Mouse (Mus musculus) forebrain, embryonic 15.5 days (tissue): Measurements from ENCODE around the gene Ppm1a. TPM values are rescaled to one million over a fixed set of nuclear protein-coding genes. Genes with fewer than 3 reads are reported as not detected.
"Not testable (repeated sequence)": the region's sequence is repeated elsewhere in the genome, so short reads cannot be mapped to it uniquely, and the experiment has no call there.

Source experiments
- ATAC-seq: fragments of 200-750 bp; cut with Nextera tagmentation; replicated peaks from 2 replicates; pipeline ENCODE4 v1.8.0; 2017; ENCODE audit warnings: mild to moderate bottlenecking, moderate TSS enrichment, moderate library complexity
- H3K27ac ChIP-seq: fragments of 300-500 bp; sonication (generic); replicated peaks from 2 replicates; pipeline ENCODE4 v1.5.1; 2015; ENCODE audit warnings: mild to moderate bottlenecking, inconsistent platforms
- H3K27me3 ChIP-seq: fragments of 300-500 bp; sonication (generic); 2 replicates; pipeline ENCODE4 v1.6.1; 2015; ENCODE audit warnings: inconsistent platforms
- H3K36me3 ChIP-seq: fragments of 300-500 bp; sonication (generic); 2 replicates; pipeline ENCODE4 v1.6.1; 2015; ENCODE audit warnings: mild to moderate bottlenecking, inconsistent platforms
- H3K4me1 ChIP-seq: fragments of 300-500 bp; sonication (generic); 2 replicates; pipeline ENCODE4 v1.6.1; 2015; ENCODE audit warnings: inconsistent platforms
- H3K4me2 ChIP-seq: fragments of 300-500 bp; sonication (generic); replicated peaks from 2 replicates; pipeline ENCODE4 v1.6.1; 2015; ENCODE audit warnings: mild to moderate bottlenecking, inconsistent platforms
- H3K4me3 ChIP-seq: fragments of 300-500 bp; sonication (generic); 2 replicates; pipeline ENCODE4 v1.5.1; 2015; ENCODE audit warnings: mild to moderate bottlenecking, inconsistent platforms
- H3K9ac ChIP-seq: fragments of 300-500 bp; sonication (generic); replicated peaks from 2 replicates; pipeline ENCODE4 v1.6.1; 2015; ENCODE audit warnings: mild to moderate bottlenecking, inconsistent platforms
- H3K9me3 ChIP-seq: fragments of 300-500 bp; sonication (generic); 2 replicates; pipeline ENCODE4 v1.6.1; 2016; ENCODE audit warnings: inconsistent platforms
- WGBS: fragments of 180-500 bp; shearing (Covaris S2); methylation state at CpG from one replicate; pipeline ENCODE4 v1.1.7; 2015; ENCODE audit warnings: mixed read lengths; 5-methylcytosine and 5-hydroxymethylcytosine counted together
- polyA plus RNA-seq: library from polyadenylated mRNA; unstranded; fragments of >200 nt; fragmentation: Nextera tagmentation; extraction: Ambion mirVana; gene quantifications from 2 replicates; pipeline ENCODE4 v1.2.1, GENCODE M21; 2015

Gene Ppm1a
- polyA plus RNA-seq, 1 experiment from 2014 or later, result 66.9 TPM

DNA sequence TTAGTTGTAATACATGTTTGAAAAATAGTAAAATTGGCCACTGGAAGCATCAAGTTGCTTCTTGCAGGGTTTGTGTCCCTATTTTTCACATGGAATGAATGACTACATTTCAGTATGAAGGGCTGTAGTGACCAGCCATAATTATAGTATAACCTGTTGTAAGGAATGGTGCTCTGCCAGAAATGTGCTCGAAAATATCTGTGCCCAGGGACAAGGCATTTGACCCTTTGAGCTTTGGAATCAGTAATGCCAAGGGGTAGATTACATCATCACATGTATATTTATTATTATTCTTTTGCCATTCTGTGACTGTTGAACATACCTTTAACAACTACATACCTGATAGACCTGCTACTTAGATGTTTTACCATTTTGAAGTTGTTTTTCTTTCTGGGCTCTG lies 5.9 kb downstream of the Ppm1a start:
- no peaks in the 10 kb centered on the region for H3K9me3 ChIP-seq
- H3K27ac ChIP-seq, result no peak overlapping the region
- 62% methylated on average over 1 of the region's 1 CpGs for WGBS
- H3K27me3 ChIP-seq, result no peaks in the 10 kb centered on the region
- H3K36me3 ChIP-seq, result no peaks in the 10 kb centered on the region
- H3K4me1 ChIP-seq, result peaks cover 29% of the 10 kb centered on the region
- H3K9ac ChIP-seq, result no peak overlapping the region
- ATAC-seq, result no peak
- H3K4me2 ChIP-seq, result peak overlapping the region; percentile 59
- H3K4me3 ChIP-seq, result peak overlapping the region; percentile 13; the same call in 1 of the 2 replicates

DNA sequence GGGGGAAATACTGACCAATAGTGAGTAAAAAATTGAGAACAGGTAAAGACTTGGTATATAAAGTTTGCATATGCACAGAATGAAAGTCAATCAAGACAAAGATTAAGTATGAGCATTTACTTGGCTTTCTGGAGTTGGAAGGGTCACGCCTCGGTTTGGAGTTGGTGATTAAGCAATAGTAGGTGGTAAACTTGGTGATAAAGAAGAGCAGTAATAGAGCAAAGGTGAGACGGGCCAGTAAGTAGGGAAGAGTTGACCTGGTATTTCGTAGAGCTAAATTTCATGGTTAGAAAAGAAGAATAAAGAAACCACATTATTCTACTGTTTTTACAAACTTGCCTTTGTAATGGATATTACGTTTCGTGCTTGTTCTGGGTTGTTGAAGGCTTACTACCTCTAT lies 10.6 kb downstream of the Ppm1a start:
- no peak overlapping the region for H3K9ac ChIP-seq
- no peaks in the 10 kb centered on the region for H3K27me3 ChIP-seq
- peaks cover 16% of the 10 kb centered on the region for H3K4me1 ChIP-seq
- H3K36me3 ChIP-seq, result peaks cover 7% of the 10 kb centered on the region
- no peaks in the 10 kb centered on the region for H3K9me3 ChIP-seq
- no peak for ATAC-seq
- WGBS, result 92% methylated on average over 6 of the region's 6 CpGs
- H3K4me2 ChIP-seq, result no peak overlapping the region
- no peak overlapping the region for H3K4me3 ChIP-seq
- H3K27ac ChIP-seq, result no peak overlapping the region

DNA sequence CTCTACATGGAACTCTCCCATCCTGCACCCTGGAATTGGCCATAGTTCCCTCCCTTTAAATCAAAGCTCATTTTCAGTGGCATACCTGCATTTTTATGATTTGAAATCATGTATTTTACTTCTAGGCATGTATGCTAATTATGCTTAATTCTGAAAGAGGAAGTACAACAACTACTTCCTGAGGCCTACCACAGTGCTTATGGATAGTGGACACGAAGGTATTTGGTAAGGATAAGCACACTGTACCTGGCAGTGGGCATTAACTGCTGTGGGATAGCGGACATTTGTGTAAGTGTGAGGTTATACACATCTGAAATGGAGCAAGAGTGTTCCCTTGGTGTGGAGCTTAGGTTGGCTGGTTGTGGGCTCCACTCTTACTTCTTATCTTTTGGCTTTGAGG lies 11.0 kb downstream of the Ppm1a start:
- Histone ChIP-seq H3K27me3 (no peaks in the 10 kb centered on the region), H3K9ac (no peak overlapping the region), H3K9me3 (no peaks in the 10 kb centered on the region), H3K4me2 (no peak overlapping the region), H3K36me3 (peaks cover 7% of the 10 kb centered on the region), H3K4me1 (peaks cover 11% of the 10 kb centered on the region), H3K4me3 (no peak overlapping the region), H3K27ac (no peak overlapping the region)
- no peak for ATAC-seq
- 90% methylated on average over 2 of the region's 2 CpGs for WGBS

GRCm38 (mm10) chr12:72769546-72770230 lies 12.4 kb downstream of the Ppm1a start:
- no peak overlapping the region for H3K4me3 ChIP-seq
- no peak overlapping the region for H3K27ac ChIP-seq
- WGBS, result 88% methylated on average over 5 of the region's 5 CpGs
- peaks cover 7% of the 10 kb centered on the region for H3K36me3 ChIP-seq
- H3K4me1 ChIP-seq, result peaks cover 8% of the 10 kb centered on the region; the same call in 1 of the 2 replicates
- no peak for ATAC-seq
- no peaks in the 10 kb centered on the region for H3K9me3 ChIP-seq
- no peaks in the 10 kb centered on the region for H3K27me3 ChIP-seq
- H3K4me2 ChIP-seq, result no peak overlapping the region
- H3K9ac ChIP-seq, result no peak overlapping the region

GRCm38 (mm10) chr12:72771153-72771552 lies 13.9 kb downstream of the Ppm1a start:
- no peaks in the 10 kb centered on the region for H3K9me3 ChIP-seq
- no peak overlapping the region for H3K27ac ChIP-seq
- no peak overlapping the region for H3K4me3 ChIP-seq
- no peak overlapping the region for H3K4me2 ChIP-seq
- H3K9ac ChIP-seq, result no peak overlapping the region
- H3K27me3 ChIP-seq, result no peaks in the 10 kb centered on the region
- WGBS, result 97% methylated on average over 2 of the region's 2 CpGs
- peaks cover 8% of the 10 kb centered on the region; the same call in 1 of the 2 replicates for H3K4me1 ChIP-seq
- ATAC-seq, result no peak
- peaks cover 7% of the 10 kb centered on the region for H3K36me3 ChIP-seq

DNA sequence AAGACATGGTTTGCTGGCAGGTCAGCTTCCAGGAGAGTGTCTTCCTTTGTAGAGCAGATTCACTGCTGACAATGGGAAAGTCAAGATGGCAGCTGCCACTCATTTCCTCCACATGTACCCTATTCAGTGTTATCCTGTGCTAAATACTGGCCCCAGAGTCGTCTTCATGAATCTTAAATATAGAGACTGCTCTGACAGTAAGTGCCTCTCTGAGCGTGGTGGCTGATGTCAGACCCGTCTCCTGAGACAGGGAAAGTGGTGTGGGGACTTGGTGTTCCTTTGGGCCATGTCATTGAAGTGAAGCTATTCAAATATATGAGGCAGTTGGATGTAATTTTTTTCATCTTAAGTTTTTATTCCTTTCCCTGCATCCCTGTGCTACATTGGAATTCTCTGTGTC lies 14.5 kb downstream of the Ppm1a start:
- H3K9me3 ChIP-seq, result no peaks in the 10 kb centered on the region
- no peak for ATAC-seq
- H3K36me3 ChIP-seq, result peaks cover 7% of the 10 kb centered on the region
- 86% methylated on average over 3 of the region's 3 CpGs for WGBS
- H3K9ac ChIP-seq, result no peak overlapping the region
- H3K27ac ChIP-seq, result no peak overlapping the region
- peaks cover 8% of the 10 kb centered on the region; the same call in 1 of the 2 replicates for H3K4me1 ChIP-seq
- H3K4me2 ChIP-seq, result no peak overlapping the region
- no peaks in the 10 kb centered on the region for H3K27me3 ChIP-seq
- no peak overlapping the region for H3K4me3 ChIP-seq

GRCm38 (mm10) chr12:72773921-72774320 lies 16.7 kb downstream of the Ppm1a start:
- Histone ChIP-seq H3K27me3 (no peaks in the 10 kb centered on the region), H3K4me2 (no peak overlapping the region), H3K27ac (no peak overlapping the region)

DNA sequence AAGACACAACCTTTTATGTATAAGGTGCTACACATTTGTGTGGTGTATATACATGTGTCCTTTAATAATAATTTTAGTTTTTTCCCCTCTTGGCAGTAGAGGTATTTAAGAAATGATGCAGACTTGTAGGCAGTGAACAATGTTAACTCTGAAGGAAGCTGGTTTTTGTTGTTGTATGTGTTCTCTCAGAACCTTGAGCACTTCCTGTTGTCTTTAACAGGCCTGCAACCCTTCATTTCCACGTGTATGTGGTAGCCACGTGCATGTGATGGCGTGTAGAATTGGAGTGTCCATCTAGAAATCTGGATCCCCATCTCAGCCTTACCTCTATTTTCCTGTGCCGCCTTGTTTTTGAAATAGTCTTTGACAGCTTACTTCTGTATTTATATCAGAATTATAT lies 20.0 kb downstream of the Ppm1a start:
- no peak overlapping the region for H3K4me3 ChIP-seq
- H3K4me2 ChIP-seq, result no peak overlapping the region
- ATAC-seq, result no peak
- no peak overlapping the region for H3K9ac ChIP-seq
- WGBS, result 88% methylated on average over 4 of the region's 4 CpGs
- no peaks in the 10 kb centered on the region for H3K36me3 ChIP-seq
- H3K27me3 ChIP-seq, result no peaks in the 10 kb centered on the region
- H3K9me3 ChIP-seq, result no peaks in the 10 kb centered on the region
- H3K4me1 ChIP-seq, result peaks cover 4% of the 10 kb centered on the region; the same call in 1 of the 2 replicates
- H3K27ac ChIP-seq, result no peak overlapping the region

More at GRCm38 (mm10) chr12:72773921-72774320, 16.7 kb downstream of the Ppm1a start:
- WGBS, result 53% methylated on average over 7 of the region's 7 CpGs
- H3K36me3 ChIP-seq, result peaks cover 7% of the 10 kb centered on the region
- no peak for ATAC-seq
- peaks cover 4% of the 10 kb centered on the region; the same call in 1 of the 2 replicates for H3K4me1 ChIP-seq
- no peak overlapping the region for H3K9ac ChIP-seq
- H3K4me3 ChIP-seq, result no peak overlapping the region
- no peaks in the 10 kb centered on the region for H3K9me3 ChIP-seq

GRCm38 (mm10) chr12:72780136-72780535 lies 22.9 kb downstream of the Ppm1a start:
- H3K4me2 ChIP-seq, result no peak overlapping the region
- peaks cover 18% of the 10 kb centered on the region for H3K36me3 ChIP-seq
- H3K27me3 ChIP-seq, result no peaks in the 10 kb centered on the region
- no peak overlapping the region for H3K27ac ChIP-seq
- WGBS, result 92% methylated on average over 5 of the region's 5 CpGs
- no peak overlapping the region for H3K9ac ChIP-seq
- ATAC-seq, result no peak
- H3K4me3 ChIP-seq, result no peak overlapping the region
- H3K9me3 ChIP-seq, result no peaks in the 10 kb centered on the region
- H3K4me1 ChIP-seq, result no peaks in the 10 kb centered on the region

GRCm38 (mm10) chr12:72782786-72783185 lies 25.5 kb downstream of the Ppm1a start:
- H3K4me2 ChIP-seq, H3K27ac ChIP-seq, H3K27me3 ChIP-seq, H3K9me3 ChIP-seq, ATAC-seq, H3K4me1 ChIP-seq, H3K9ac ChIP-seq, H3K4me3 ChIP-seq: not testable (repeated sequence)
- peaks cover 28% of the 10 kb centered on the region for H3K36me3 ChIP-seq
- WGBS, result 97% methylated on average over 4 of the region's 4 CpGs

GRCm38 (mm10) chr12:72785183-72785930 lies 28.1 kb downstream of the Ppm1a start:
- no peak overlapping the region for H3K27ac ChIP-seq
- H3K4me3 ChIP-seq, result no peak overlapping the region
- no peak overlapping the region for H3K9ac ChIP-seq
- no peaks in the 10 kb centered on the region for H3K4me1 ChIP-seq
- no peaks in the 10 kb centered on the region for H3K9me3 ChIP-seq
- 94% methylated on average over 6 of the region's 6 CpGs for WGBS
- no peak for ATAC-seq
- H3K4me2 ChIP-seq, result no peak overlapping the region
- no peaks in the 10 kb centered on the region for H3K27me3 ChIP-seq
- H3K36me3 ChIP-seq, result peaks cover 28% of the 10 kb centered on the region

DNA sequence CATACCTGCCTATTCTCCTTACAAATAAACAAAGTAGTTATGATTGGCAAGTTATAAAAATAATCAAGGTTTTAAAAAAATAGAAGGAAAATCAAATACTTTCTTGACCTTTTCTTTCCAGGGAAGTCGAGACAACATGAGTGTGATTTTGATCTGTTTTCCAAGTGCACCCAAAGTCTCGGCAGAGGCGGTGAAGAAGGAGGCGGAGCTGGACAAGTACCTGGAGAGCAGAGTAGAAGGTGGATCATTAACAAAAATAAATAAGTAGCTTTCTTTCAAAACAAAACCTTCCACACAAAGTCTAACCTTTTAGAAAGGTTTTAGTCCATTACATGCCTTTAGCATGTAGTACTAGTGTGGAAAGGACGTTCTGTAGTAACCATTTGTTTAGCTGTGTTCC lies 29.3 kb downstream of the Ppm1a start:
- Histone ChIP-seq H3K27me3 (no peaks in the 10 kb centered on the region), H3K36me3 (peaks cover 28% of the 10 kb centered on the region), H3K4me1 (0 out of 2 replicates have a peak, but pooled peaks cover 3% of the 10 kb centered on the region), H3K4me3 (no peak overlapping the region), H3K9me3 (no peaks in the 10 kb centered on the region), H3K27ac (no peak overlapping the region), H3K4me2 (no peak overlapping the region), H3K9ac (no peak overlapping the region)
- no peak for ATAC-seq
- WGBS, result 93% methylated on average over 5 of the region's 5 CpGs
